ENCODE assay signal across 12 mouse cellular contexts in genomic region chr10:117144628-117145027, GRCm38 (mm10). TPM values are rescaled to one million over a fixed set of nuclear protein-coding genes. Genes with fewer than 3 reads are reported as not detected.
DNase-seq lines count a peak whose midpoint lies in the region; ATAC-seq and TF ChIP-seq lines count a peak whose summit lies in the region.
"Had no signal": no experiment of that assay in that cellular context is flagged by ENCODE, and none has a peak within 500 bp of the region (broad histone marks: within the 10 kb centered on the region; RNA-seq: fewer than 3 reads in every experiment).

No protein-coding gene starts in this region.

- peak overlapping the region; percentile 46; the same call in 1 of the 2 replicates for H3K27ac ChIP-seq in heart, embryonic 11.5 days (ENCODE audit: low read depth, low read length)
- no peak overlapping the region; the same call in 1 of the 2 replicates for H3K27ac ChIP-seq in heart, embryonic 10.5 days
- H3K27ac ChIP-seq in layer of hippocampus, adult 2 months = peak overlapping the region; percentile 74
- peak overlapping the region; percentile 33; the same call in 1 of the 2 replicates for H3K27ac ChIP-seq in bone marrow macrophage, adult 2 months (ENCODE audit: insufficient read depth, low read depth, low read length)
- peak overlapping the region; percentile 89 for H3K27ac ChIP-seq in liver, embryonic 16.5 days (ENCODE audit: low read length)
- H3K27ac ChIP-seq in neural tube, embryonic 15.5 days (replicated peaks) = no peak overlapping the region
- H3K27ac ChIP-seq: forebrain, embryonic 15.5 days had no signal

- no peak for ATAC-seq in heart, embryonic 11.5 days (replicated peaks; ENCODE audit: insufficient number of reproducible peaks, low FRiP score, low TSS enrichment)
- ATAC-seq in liver, embryonic 16.5 days (ENCODE audit: low read depth) = no peak
- ATAC-seq in neural tube, embryonic 15.5 days (ENCODE audit: low FRiP score) = no peak
- ATAC-seq: forebrain, embryonic 15.5 days; intestine, embryonic 16.5 days had no signal

- TF ChIP-seq CTCF in layer of hippocampus, adult 2 months (conservative IDR thresholded peaks at IDR 0.05) = no peak
- no peak for TF ChIP-seq CTCF in bone marrow macrophage, adult 2 months (IDR thresholded peaks at IDR 0.05; ENCODE audit: low read depth, low read length)

- 50% methylated on average over 6 of the region's 6 CpGs for WGBS in heart, embryonic 11.5 days (ENCODE audit: insufficient replicate concordance)
- 56% methylated on average over 6 of the region's 6 CpGs for WGBS in heart, embryonic 10.5 days
- WGBS in liver, embryonic 16.5 days (ENCODE audit: insufficient replicate concordance) = 31% methylated on average over 6 of the region's 6 CpGs
- 65% methylated on average over 6 of the region's 6 CpGs for WGBS in neural tube, embryonic 15.5 days

- H3K9ac ChIP-seq in heart, embryonic 11.5 days (ENCODE audit: low read depth, low read length) = no peak overlapping the region
- H3K9ac ChIP-seq in liver, embryonic 16.5 days (ENCODE audit: low read depth, low read length) = peak overlapping the region; percentile 5; the same call in 1 of the 2 replicates
- no peak overlapping the region for H3K9ac ChIP-seq in neural tube, embryonic 15.5 days (replicated peaks)
- H3K9ac ChIP-seq: forebrain, embryonic 15.5 days had no signal

- no peaks in the 10 kb centered on the region for H3K9me3 ChIP-seq in heart, embryonic 11.5 days (replicated peaks; ENCODE audit: control insufficient read depth, low read length)
- H3K9me3 ChIP-seq in heart, embryonic 10.5 days = no peaks in the 10 kb centered on the region
- no peaks in the 10 kb centered on the region for H3K9me3 ChIP-seq in liver, embryonic 16.5 days (replicated peaks; ENCODE audit: control insufficient read depth, low read length)
- no peaks in the 10 kb centered on the region for H3K9me3 ChIP-seq in neural tube, embryonic 15.5 days (replicated peaks)
- H3K9me3 ChIP-seq: forebrain, embryonic 15.5 days had no signal

- TF ChIP-seq POLR2A in bone marrow macrophage, adult 2 months (IDR thresholded peaks at IDR 0.05; ENCODE audit: borderline replicate concordance, low read depth, low read length) = no peak

- no peak for DNase-seq in heart, embryonic 10.5 days (ENCODE audit: low spot score)
- peak in 1 of 2 experiments; percentile 5 for DNase-seq in layer of hippocampus, adult 2 months (ENCODE audit: low spot score in 2 of 2)
- no peak for DNase-seq in layer of hippocampus, adult 9-11 months
- no peak for DNase-seq in left cerebral cortex, postnatal 10 days (ENCODE audit: extremely low spot score in 1 of 2, low spot score in 2 of 2)
- DNase-seq: adrenal gland, postnatal 14 days; cerebellum, adult 2 months had no signal

- no peak overlapping the region for H3K4me3 ChIP-seq in heart, embryonic 11.5 days (ENCODE audit: low read depth, low read length)
- no peak overlapping the region for H3K4me3 ChIP-seq in heart, embryonic 10.5 days
- no peak overlapping the region for H3K4me3 ChIP-seq in layer of hippocampus, adult 2 months
- H3K4me3 ChIP-seq in bone marrow macrophage, adult 2 months (ENCODE audit: insufficient read depth, low read length) = peak overlapping the region; percentile 32; the same call in 1 of the 2 replicates
- no peak overlapping the region for H3K4me3 ChIP-seq in liver, embryonic 16.5 days (ENCODE audit: low read depth, low read length)
- H3K4me3 ChIP-seq in neural tube, embryonic 15.5 days (replicated peaks) = no peak overlapping the region
- H3K4me3 ChIP-seq: forebrain, embryonic 15.5 days had no signal

- H3K36me3 ChIP-seq in heart, embryonic 11.5 days (ENCODE audit: control insufficient read depth, insufficient read depth, low read length) = no peaks in the 10 kb centered on the region
- H3K36me3 ChIP-seq in heart, embryonic 10.5 days = no peaks in the 10 kb centered on the region
- H3K36me3 ChIP-seq in liver, embryonic 16.5 days (ENCODE audit: control insufficient read depth, insufficient read depth) = no peaks in the 10 kb centered on the region
- H3K36me3 ChIP-seq in neural tube, embryonic 15.5 days = no peaks in the 10 kb centered on the region
- H3K36me3 ChIP-seq: forebrain, embryonic 15.5 days had no signal

- H3K4me2 ChIP-seq in heart, embryonic 11.5 days = peak overlapping the region; percentile 81; the same call in 1 of the 2 replicates
- H3K4me2 ChIP-seq in liver, embryonic 16.5 days (ENCODE audit: low read depth, low read length) = peak overlapping the region; percentile 76
- H3K4me2 ChIP-seq in neural tube, embryonic 15.5 days = no peak overlapping the region
- H3K4me2 ChIP-seq: forebrain, embryonic 15.5 days had no signal

- H3K27me3 ChIP-seq in heart, embryonic 11.5 days (ENCODE audit: control insufficient read depth, insufficient read depth, low read length) = no peaks in the 10 kb centered on the region
- H3K27me3 ChIP-seq in heart, embryonic 10.5 days (ENCODE audit: insufficient read depth, poor library complexity, severe bottlenecking) = no peaks in the 10 kb centered on the region
- H3K27me3 ChIP-seq in liver, embryonic 16.5 days (ENCODE audit: control insufficient read depth, insufficient read depth, low read depth, low read length) = no peaks in the 10 kb centered on the region
- no peaks in the 10 kb centered on the region for H3K27me3 ChIP-seq in neural tube, embryonic 15.5 days (replicated peaks)

- H3K4me1 ChIP-seq in heart, embryonic 11.5 days (ENCODE audit: control insufficient read depth, insufficient read depth, low read length) = peaks cover 40% of the 10 kb centered on the region
- peaks cover 40% of the 10 kb centered on the region for H3K4me1 ChIP-seq in heart, embryonic 10.5 days
- peaks cover 39% of the 10 kb centered on the region for H3K4me1 ChIP-seq in bone marrow macrophage, adult 2 months (ENCODE audit: control insufficient read depth, insufficient read depth, low read length)
- H3K4me1 ChIP-seq in liver, embryonic 16.5 days (ENCODE audit: control insufficient read depth, low read depth, low read length) = peaks cover 49% of the 10 kb centered on the region
- H3K4me1 ChIP-seq in neural tube, embryonic 15.5 days = peaks cover 44% of the 10 kb centered on the region

- intact Hi-C loops in left cerebral cortex, postnatal 10 days (cut with DNase I) = loop anchor here (5.0 kb wide), 1 partner anchor 52 kb away; no protein-coding TSS in a partner anchor

RNA-seq across cellular contexts. Expression of gene Frs2, which starts 3.7 kb away (rescaled TPM):
- 27.1 and 30.4 TPM in 2 replicates for polyA plus RNA-seq in heart, embryonic 11.5 days (2014; fragmentation: Nextera tagmentation; extraction: Ambion mirVana)
- polyA plus RNA-seq in heart, embryonic 10.5 days (2016; fragmentation: Nextera tagmentation; extraction: Ambion mirVana) = 20.0 and 23.0 TPM in 2 replicates
- 10 to 100 TPM; 36.3 to 37.5 TPM for total RNA-seq in layer of hippocampus, adult 2 months (2021)
- 18.2 and 20.5 TPM in 2 replicates for polyA plus RNA-seq in bone marrow macrophage, adult 2 months (2012; ENCODE audit: insufficient read depth, insufficient read length, missing spikeins)
- 7.4 and 9.0 TPM in 2 replicates for polyA plus RNA-seq in liver, embryonic 16.5 days (2015; fragmentation: Nextera tagmentation; extraction: Ambion mirVana)
- polyA plus RNA-seq in neural tube, embryonic 15.5 days (2015; fragmentation: Nextera tagmentation; extraction: Ambion mirVana) = 19.7 and 21.4 TPM in 2 replicates
- 10 to 100 TPM; 25.3 to 26.8 TPM for total RNA-seq in left cerebral cortex, postnatal 10 days (2021)

Comparison
In these comparisons a context has a peak if more than half of its experiments do, and no peak if none do; other contexts are left out.
1. H3K27ac ChIP-seq: peak in heart, embryonic 11.5 days (single experiment), layer of hippocampus, adult 2 months (single experiment), bone marrow macrophage, adult 2 months (single experiment) and liver, embryonic 16.5 days (single experiment); none in heart, embryonic 10.5 days (single experiment) and neural tube, embryonic 15.5 days (single experiment).